Mouse (Mus musculus): Measurements from ENCODE around the gene Sit1.

DNA sequence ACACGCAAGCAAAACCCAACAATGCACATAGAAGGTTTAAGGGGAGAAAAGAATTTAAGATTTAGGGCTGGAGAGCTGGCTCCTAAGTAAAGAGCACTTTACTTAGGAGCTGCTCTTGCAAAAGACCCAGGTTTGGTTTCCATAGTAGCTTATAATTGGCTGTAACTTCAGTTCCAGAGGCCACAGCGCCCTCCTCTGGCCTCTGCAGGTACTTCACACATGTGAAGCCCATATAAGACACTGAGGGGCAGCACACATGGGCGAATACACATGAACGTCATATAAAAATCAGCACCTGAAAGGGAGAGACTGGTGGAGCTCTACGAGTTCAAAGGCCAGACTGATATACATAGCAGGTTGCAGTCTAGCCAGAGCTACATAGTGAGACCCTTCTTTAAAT lies 44.3 kb upstream of the Sit1 start:
- TF ChIP-seq CTCF (IDR thresholded peaks at IDR 0.05) (peak; percentile 54), POLR2A (IDR thresholded peaks at IDR 0.05; ENCODE audit: insufficient read depth, low read depth, low read length) (no peak)
